Mouse (Mus musculus) ovary, postnatal 14 days (tissue): ENCODE data around the gene Rnf123.

Experiments
- DNase-seq: peaks from one replicate; pipeline ENCODE4 v3.0.0; 2022; ENCODE audit warnings: low spot score

Rnf123 gene

GRCm38 (mm10) chr9:108104766-108105548 lies 21.8 kb upstream of the Rnf123 start:
- no peak for DNase-seq

GRCm38 (mm10) chr9:108099619-108100018 lies 16.5 kb upstream of the Rnf123 start:
- DNase-seq: no peak

GRCm38 (mm10) chr9:108095949-108096712 lies 13.0 kb upstream of the Rnf123 start:
- DNase-seq: no peak

GRCm38 (mm10) chr9:108095518-108095917 lies 12.4 kb upstream of the Rnf123 start:
- DNase-seq: no peak

GRCm38 (mm10) chr9:108094998-108095411 lies 11.9 kb upstream of the Rnf123 start:
- no peak for DNase-seq

GRCm38 (mm10) chr9:108094184-108094941 lies 11.2 kb upstream of the Rnf123 start, which contains the start of gene Apeh:
Gene Apeh (minus strand): TSS chr9:108094606.
- DNase-seq: peak; percentile 94

- no peak for DNase-seq
Observed at GRCm38 (mm10) chr9:108093586-108093985, 10.4 kb upstream of the Rnf123 start.

- DNase-seq: no peak
Observed at GRCm38 (mm10) chr9:108090611-108091120, 7.5 kb upstream of the Rnf123 start.

GRCm38 (mm10) chr9:108085261-108085660 lies 2.1 kb upstream of the Rnf123 start:
- no peak for DNase-seq

GRCm38 (mm10) chr9:108083561-108083960 lies 415 bp upstream of the Rnf123 start:
- no peak for DNase-seq

GRCm38 (mm10) chr9:108082549-108082948 lies 597 bp downstream of the Rnf123 start:
- DNase-seq: no peak

- no peak for DNase-seq
Observed at GRCm38 (mm10) chr9:108080168-108080567, 3.0 kb downstream of the Rnf123 start, which contains the start of gene Mst1. Gene Mst1 (plus strand): TSS chr9:108080436.

GRCm38 (mm10) chr9:108073141-108073930 lies 9.8 kb downstream of the Rnf123 start:
- no peak for DNase-seq

GRCm38 (mm10) chr9:108072481-108072924 lies 10.6 kb downstream of the Rnf123 start:
- DNase-seq: no peak

- DNase-seq: no peak
Observed at GRCm38 (mm10) chr9:108071801-108072200, 11.3 kb downstream of the Rnf123 start.

- DNase-seq: no peak
Observed at GRCm38 (mm10) chr9:108069529-108069928, 13.6 kb downstream of the Rnf123 start.

GRCm38 (mm10) chr9:108069007-108069406 lies 14.1 kb downstream of the Rnf123 start:
- DNase-seq: no peak

GRCm38 (mm10) chr9:108067900-108068299 lies 15.2 kb downstream of the Rnf123 start:
- DNase-seq: peak; percentile 79

- DNase-seq: no peak
Observed at GRCm38 (mm10) chr9:108067199-108067598, 15.9 kb downstream of the Rnf123 start.

GRCm38 (mm10) chr9:108065491-108066011 lies 17.6 kb downstream of the Rnf123 start:
- DNase-seq: no peak

- no peak for DNase-seq
Observed at GRCm38 (mm10) chr9:108063361-108063760, 19.8 kb downstream of the Rnf123 start.
